ENCODE assay signal across 25 mouse cellular contexts in genomic region chr14:8040179-8040578, GRCm38 (mm10). TPM values are rescaled to one million over a fixed set of nuclear protein-coding genes. Genes with fewer than 3 reads are reported as not detected.
"Had no signal": no experiment of that assay in that cellular context is flagged by ENCODE, and none has a peak within 500 bp of the region (broad histone marks: within the 10 kb centered on the region; RNA-seq: fewer than 3 reads in every experiment).

No protein-coding gene starts in this region.

- H3K27me3 ChIP-seq: kidney, embryonic 15.5 days; limb, embryonic 13.5 days; midbrain, embryonic 12.5 days; midbrain, embryonic 15.5 days; neural tube, embryonic 12.5 days; neural tube, embryonic 15.5 days had no signal

- ATAC-seq: liver, postnatal 0 days; lung, postnatal 0 days; midbrain, embryonic 15.5 days had no signal

- H3K36me3 ChIP-seq: limb, embryonic 10.5 days; midbrain, embryonic 12.5 days had no signal

- DNase-seq: kidney, adult 2 months; kidney, postnatal 10 days; kidney, postnatal 36 days; layer of hippocampus, adult 9-11 months; liver; liver, postnatal 0 days; lung, embryonic 14.5 days; right cerebral cortex, adult 18-20 months; right cerebral cortex, postnatal 14 days; right cerebral cortex, postnatal 4 days; thymus, adult 18-20 months; thymus, postnatal 36 days had no signal

- H3K9ac ChIP-seq: kidney, embryonic 15.5 days; limb, embryonic 13.5 days; liver, embryonic 14.5 days; liver, postnatal 0 days; lung, embryonic 14.5 days; midbrain, embryonic 12.5 days; midbrain, embryonic 15.5 days; neural tube, embryonic 12.5 days; neural tube, embryonic 15.5 days had no signal

- H3K27ac ChIP-seq: kidney, embryonic 15.5 days; limb, embryonic 10.5 days; limb, embryonic 13.5 days; liver, embryonic 14.5 days; macrophage; midbrain, embryonic 12.5 days; midbrain, embryonic 15.5 days; neural tube, embryonic 12.5 days; neural tube, embryonic 15.5 days; stomach, postnatal 0 days had no signal

- H3K4me3 ChIP-seq: kidney, embryonic 15.5 days; limb, embryonic 10.5 days; limb, embryonic 13.5 days; midbrain, embryonic 12.5 days; midbrain, embryonic 15.5 days; neural tube, embryonic 12.5 days; neural tube, embryonic 15.5 days had no signal

- H3K4me2 ChIP-seq: kidney, embryonic 15.5 days; limb, embryonic 13.5 days; lung, embryonic 14.5 days; midbrain, embryonic 12.5 days; midbrain, embryonic 15.5 days; neural tube, embryonic 12.5 days; neural tube, embryonic 15.5 days had no signal

- H3K4me1 ChIP-seq: kidney, embryonic 15.5 days; limb, embryonic 10.5 days; limb, embryonic 13.5 days; midbrain, embryonic 12.5 days; midbrain, embryonic 15.5 days; neural tube, embryonic 12.5 days; neural tube, embryonic 15.5 days had no signal

- H3K9me3 ChIP-seq: kidney, embryonic 15.5 days; limb, embryonic 10.5 days; limb, embryonic 13.5 days; midbrain, embryonic 12.5 days; midbrain, embryonic 15.5 days; neural tube, embryonic 12.5 days; neural tube, embryonic 15.5 days had no signal

RNA-seq across cellular contexts. Expression of gene Dnase1l3, which starts 45.8 kb away (rescaled TPM):
- total RNA-seq: left cerebral cortex, adult 18-20 months; left cerebral cortex, postnatal 25 days had no signal
- polyA plus RNA-seq: limb, embryonic 10.5 days had no signal
